Mouse (Mus musculus): ENCODE data around the gene Cdcp1.

DNA sequence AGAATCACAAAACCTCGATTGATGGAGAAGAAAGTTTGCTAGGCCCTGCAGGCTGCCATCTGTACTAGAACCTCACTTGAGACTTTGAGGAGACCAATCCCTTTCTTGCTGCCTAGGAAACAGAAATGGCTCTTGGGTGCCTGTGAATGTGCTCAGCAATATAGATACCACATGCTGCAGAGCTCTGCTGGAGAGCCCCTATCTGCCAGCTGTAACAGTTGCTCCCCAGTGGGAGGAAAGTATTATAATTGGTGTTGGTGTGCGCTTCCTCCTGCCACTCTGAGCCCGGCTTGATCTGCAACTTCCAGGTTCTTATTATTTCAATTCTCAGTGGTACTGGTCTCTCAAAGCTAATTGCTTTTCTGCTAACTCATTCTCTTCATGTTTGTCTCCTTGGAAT lies 92.8 kb downstream of the Cdcp1 start:
- TF ChIP-seq TAL1 (IDR thresholded peaks at IDR 0.05; ENCODE audit: low read length) (no peak), GATA1 (IDR thresholded peaks at IDR 0.05; ENCODE audit: low read length) (no peak)

Measured in erythroblast, embryonic 14.5 days (primary cell).